Mouse (Mus musculus): ENCODE measurements at regions not wholly inside any gene's neighbourhood (a gene's known extent, or its start where the extent isn't known, plus 50 kb on each side); places are given as distances from the start of the nearest gene placed in this dataset.

DNA sequence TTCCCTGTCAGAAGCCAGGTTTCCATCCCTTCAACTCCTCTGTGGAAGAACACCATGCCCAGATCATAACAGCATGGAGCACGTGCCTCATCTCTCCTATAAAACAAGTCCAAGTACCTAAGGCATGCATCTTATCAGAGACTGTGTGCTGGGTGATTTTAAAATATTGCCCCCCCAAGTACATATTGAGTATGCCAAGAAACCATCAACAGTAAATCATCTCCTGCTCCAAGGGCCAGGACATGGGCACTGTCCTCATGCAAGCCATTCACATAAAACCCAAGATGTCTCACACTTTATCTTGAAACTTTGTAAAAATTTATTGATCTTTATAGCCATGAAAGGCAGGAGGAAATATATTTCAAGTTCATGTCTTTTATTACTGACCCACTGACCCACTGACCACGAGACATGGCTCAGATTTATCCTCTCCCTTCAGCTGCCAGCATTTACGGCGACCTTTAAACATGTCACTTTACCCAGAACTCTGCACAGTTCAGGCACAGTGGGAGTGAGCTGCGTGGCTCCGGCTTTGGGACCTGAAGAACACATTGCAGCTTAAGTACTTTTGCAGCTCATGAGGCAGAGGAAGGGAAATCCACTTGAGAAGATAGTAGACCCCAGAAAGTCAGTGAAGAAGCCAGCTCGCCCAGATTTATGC, 99.7 kb upstream of the Spdye4c start:
- DNase-seq (ENCODE audit: low spot score) = no peak

DNA sequence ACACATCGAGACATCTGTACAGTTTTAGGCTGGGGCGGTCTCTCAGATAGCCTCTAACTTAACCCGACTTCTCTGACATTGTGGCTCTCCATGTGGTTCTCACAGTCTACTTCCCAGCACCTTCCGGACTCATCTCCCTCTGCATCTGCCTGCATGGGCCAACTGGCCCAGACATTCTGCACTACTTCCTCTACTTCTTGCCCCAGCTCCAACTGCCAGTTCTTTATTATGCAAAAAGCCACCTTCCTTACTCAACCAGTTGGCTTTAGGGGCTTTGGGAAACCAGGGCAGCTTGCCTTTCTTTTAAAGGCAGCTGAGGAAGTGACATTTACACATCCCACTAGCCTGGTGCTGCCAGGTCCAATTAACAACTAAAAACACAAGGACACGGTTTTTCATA, 97.1 kb upstream of the Spdye4c start:
- DNase-seq (ENCODE audit: low spot score) = no peak

DNA sequence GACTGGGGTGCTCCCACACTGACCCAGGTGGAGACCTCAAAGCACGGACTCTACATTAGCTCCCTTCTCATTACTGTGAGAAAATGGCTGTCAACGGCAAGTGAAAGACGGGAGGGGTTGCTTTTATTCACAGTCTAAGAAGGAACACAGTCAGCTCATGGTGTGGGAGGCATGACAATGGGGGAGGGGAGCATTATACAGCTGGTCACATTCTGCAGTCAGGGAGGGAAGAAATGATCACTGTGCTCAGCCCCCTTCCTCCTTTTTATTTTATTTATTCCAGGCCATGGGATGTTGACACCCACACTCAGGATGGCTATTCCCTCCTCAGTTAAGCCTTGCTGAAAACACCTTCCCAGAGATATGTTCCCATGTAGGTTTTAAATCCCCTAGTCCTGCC, 93.1 kb upstream of the Spdye4c start:
- DNase-seq (ENCODE audit: low spot score) = no peak

DNA sequence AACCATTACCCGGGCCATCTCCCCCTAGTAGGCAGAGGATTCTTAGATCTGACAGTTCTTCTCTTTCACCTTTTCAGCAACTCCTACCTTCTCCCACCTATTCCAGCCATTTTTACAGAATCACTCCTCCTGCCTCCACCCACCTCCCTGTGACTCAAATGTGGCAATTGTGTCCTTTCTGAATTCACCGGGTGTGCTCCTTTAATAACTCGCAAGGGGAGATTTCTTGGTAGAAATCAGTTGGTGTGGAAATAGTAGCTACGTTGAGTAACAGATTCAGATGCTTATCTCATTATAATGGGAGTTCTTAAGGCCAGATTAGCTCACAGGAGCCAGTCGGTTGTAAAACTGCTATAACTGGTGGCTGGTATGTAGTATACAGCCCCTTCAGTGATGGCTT, 92.4 kb upstream of the Spdye4c start:
- no peak for DNase-seq (ENCODE audit: low spot score)

- DNase-seq (ENCODE audit: low spot score) = no peak
Measured at GRCm38 (mm10) chr2:128499575-128500184, 91.3 kb upstream of the Spdye4c start.

DNA sequence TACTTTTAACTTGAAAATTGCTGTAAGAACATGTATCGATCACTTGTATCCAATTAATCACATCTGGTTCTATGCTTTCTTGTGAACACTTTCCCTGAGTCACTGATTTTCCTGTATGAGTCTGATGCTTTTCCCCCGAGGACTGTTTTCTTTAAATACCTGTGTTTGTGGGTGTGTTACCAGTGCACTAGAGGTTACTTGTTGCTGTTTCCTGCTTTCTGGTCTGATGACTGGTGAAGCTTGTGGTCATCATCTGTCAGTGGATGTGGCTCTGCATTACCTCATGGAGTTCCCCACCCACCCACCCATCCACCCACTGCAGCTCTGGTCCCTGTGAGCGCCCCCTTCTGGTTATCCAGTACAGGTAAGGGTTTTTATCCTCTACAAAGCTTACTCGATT, 88.3 kb upstream of the Spdye4c start:
- DNase-seq (ENCODE audit: low spot score) = no peak

- no peak for DNase-seq (ENCODE audit: low spot score)
Measured at GRCm38 (mm10) chr2:128503136-128503935, 87.7 kb upstream of the Spdye4c start.

- DNase-seq (ENCODE audit: low spot score) = peak; percentile 76
Measured at GRCm38 (mm10) chr2:128507591-128508243, 83.3 kb upstream of the Spdye4c start.

DNA sequence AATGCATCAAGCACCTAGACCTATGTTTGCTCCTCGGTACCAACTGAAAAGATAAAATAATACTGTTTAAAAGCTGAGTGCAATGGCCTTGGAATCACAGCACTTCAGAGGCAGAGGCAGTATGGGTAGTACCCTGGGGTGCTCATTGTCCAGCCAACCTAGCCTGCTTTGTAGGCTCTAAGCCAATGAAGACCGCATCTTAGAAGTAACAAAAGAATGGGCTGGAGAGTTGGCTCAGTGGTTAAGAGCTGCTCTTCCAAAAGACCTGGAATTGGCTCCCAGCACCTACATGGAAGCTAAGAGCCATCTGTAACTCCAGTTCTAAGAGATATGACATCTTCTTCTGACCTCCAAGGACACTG, 82.8 kb upstream of the Spdye4c start:
- DNase-seq (ENCODE audit: low spot score) = no peak

DNA sequence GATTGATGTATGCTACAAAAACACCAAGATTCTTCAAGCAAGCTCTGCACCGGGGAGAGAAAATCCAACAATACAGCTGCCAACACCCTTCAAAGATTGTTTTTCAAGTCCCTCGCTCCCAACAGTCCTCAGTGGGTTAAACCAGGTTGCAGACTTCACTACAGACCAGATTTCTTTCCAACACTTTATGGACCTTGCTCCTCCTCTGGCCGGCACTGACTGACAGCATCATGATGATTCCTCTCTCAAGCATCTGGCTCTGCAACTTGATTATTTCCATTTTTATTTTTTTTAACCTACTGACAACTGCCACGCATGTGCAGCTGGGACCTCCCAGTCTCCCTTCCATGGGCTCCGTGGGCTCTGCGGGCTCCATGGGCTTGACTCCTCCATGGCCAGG, 79.7 kb upstream of the Spdye4c start:
- DNase-seq (ENCODE audit: low spot score) = no peak

GRCm38 (mm10) chr2:128512852-128513251, 78.2 kb upstream of the Spdye4c start:
- no peak for DNase-seq (ENCODE audit: low spot score)

DNA sequence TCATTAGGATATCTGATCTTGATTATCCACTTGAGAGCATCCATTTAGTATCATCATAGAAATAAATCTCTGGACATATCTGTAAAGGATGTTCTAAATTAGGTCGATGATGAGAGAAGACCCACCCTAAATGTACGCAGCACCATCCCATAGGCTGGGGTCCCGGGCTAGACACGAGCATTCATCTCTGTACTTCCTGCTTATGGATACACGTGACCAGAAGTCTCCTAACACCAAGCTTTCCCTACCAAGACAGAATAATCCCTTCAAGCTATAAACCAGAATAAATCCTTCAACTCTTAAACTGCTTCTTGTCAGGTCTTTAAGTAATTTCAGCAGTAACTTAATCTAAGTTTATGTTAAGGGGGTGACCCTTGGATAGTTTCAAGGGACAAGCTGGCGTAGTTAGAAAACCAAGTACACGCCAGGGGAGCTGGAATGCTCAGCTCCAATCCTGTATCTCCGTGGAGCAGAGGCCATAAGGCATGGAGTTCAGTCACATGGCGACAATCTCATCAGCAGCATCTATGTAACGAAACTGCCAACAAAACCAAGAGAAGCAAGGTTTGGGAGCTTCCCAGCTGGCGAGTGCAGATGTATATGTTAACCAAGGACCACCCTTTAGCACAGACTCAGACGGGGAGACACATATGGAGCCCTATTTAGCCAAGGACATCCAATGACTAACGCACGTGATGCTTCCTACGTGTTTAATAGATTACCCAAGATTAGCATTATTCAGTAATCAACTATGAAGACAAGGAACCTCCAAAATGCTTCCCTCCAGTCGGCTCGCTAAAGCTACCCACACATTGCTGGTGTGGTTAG, 76.3 kb upstream of the Spdye4c start:
- DNase-seq (ENCODE audit: low spot score) = no peak

DNA sequence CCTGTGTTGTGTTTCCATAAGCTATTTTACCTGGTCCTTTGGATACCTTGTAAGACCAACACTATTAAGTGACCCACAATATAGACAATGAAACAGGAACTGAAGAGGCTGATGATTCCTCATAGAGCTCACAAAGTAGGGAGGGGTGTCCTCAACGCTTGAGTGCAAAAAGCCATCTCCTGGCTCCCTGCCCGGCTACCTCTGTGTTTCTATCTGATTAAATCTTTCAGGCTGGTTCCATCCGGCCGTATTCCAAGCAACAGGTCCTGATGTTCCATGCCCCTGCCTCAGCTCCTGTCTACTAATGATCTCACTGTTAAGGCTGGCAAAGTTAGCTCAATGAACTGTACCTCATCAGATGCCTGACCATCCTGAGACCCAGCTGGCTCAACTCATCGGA, 75.3 kb upstream of the Spdye4c start:
- DNase-seq (ENCODE audit: low spot score) = peak; percentile 48

DNA sequence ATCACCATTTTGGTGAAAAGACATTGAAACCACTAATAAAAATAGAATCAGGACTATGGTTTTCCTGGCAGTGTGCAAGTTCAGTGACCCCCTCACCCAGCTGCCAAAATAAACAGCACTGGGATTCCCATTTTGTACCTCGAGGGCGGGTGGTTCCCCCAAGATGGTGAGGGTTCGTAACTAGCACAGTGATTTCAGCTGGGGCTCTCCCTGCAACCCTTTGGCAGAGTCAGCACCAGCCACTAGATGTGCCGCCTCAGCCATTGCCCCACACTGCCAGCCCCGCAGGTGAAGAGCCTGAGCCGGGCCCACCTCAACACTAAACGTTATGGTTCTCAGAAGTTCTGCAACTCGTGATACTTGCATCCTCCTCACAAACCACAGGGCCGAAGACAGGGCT, 74.3 kb upstream of the Spdye4c start:
- DNase-seq (ENCODE audit: low spot score) = no peak

GRCm38 (mm10) chr2:128518142-128518541, 72.9 kb upstream of the Spdye4c start:
- no peak for DNase-seq (ENCODE audit: low spot score)

DNA sequence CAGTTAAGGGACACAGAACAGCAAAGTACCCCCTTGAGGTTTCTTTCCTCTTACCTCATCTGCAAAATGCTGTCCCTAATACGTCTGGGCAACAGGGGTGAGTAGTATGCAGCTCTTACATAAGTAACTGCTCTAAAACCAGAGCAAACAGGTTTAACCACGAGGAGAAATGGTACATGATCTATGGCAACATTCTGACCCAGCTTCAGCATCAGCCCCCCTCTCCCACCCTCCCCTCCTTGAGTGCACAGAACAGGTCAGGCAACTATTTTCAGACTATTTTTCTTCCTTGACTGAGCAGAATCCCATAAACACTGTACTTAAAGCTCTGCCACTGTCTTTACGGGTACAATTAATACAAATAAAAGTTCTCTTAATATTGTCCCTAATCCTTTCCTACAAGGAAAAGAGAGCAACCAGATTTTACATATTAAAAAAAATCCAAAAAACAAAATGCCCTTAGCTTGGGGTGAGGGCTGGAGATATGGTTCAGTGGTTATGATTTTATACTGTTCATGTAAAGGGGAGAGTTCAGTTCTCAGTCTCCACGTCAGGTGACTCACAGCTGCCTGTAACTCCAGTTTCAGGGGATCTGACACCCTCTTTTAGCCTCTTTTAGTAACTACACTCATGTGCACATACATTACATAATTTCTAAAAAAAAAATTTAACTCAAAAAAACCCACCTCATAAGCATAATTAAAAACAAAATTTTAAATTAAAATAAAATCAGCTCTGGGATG, 69.1 kb upstream of the Spdye4c start:
- DNase-seq (ENCODE audit: low spot score) = no peak

DNA sequence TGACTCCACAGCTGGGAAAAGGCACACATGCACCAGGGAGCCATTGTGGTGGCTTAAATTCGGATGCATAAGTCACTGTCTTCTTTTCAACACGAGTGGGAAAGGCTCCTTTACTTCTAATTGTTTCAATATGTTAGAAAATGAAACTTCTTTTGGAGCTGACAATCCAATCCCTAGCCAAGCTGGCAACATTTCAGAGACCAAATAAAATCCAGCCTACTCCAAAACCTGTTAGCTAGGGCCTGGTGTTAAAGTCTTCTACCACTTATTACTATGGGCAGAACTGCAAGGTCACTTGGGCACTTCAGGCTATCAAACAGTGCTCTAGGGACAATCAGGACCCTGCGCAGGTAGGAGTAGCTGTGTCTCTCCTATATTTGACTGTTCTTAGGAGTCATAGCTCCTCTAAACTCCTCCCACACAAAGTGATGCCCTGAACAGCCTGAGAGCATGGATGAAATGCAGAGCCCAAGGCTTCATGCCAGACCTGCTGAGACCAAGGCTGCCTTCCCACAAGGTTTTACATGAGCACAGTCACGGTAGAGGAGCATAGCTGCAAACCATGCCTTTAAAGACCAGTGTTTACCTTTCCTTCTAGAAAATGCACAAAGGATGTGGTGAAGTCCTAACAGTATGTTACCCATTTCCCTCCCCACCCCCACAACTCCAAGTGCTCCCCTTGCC, 67.4 kb upstream of the Spdye4c start:
- no peak for DNase-seq (ENCODE audit: low spot score)

DNA sequence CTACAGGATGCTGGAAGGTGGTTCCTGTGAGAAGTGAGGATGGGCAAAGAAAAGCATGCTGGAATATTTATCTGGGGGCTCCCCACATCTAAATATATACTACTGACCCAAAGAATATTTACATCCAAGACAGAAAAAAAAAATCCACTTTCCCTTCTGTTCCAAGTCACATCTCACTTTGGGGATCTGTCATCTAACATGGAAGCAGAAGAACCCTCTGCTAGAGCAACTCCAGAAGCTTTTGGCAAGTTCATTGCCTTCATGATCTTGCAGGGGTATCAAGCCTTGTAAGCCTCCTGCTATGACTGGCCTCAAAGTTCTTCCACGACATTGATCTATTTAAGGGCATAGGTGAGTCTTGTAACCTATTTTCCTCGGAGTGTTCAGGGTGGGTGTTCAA, 64.9 kb upstream of the Spdye4c start:
- no peak for DNase-seq (ENCODE audit: low spot score)

DNA sequence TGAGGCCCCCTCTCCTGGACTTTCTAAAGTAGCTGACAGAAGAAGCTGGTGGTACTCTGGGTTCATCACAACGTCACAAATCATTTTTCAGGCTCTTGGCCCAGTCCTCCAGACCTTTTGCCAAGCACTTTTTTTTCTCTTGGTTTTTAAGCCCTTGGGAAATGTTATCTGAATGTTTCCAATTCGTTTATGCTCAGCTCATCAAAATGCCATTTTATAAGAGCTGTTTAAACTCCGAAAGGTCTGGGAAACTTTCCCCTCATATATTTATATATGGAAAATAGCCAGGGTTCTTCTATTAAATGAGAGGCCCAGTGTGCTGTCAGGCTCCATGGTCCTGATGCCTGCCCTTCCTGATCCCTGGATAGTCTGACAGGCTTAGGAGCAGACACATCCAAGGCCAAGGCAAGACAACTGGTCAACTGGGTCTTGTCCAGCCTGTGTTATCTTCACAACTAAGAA, 64.1 kb upstream of the Spdye4c start:
- DNase-seq (ENCODE audit: low spot score) = no peak

GRCm38 (mm10) chr2:128536294-128536693, 54.7 kb upstream of the Spdye4c start:
- no peak for DNase-seq (ENCODE audit: low spot score)

GRCm38 (mm10) chr2:128537425-128537824, 53.6 kb upstream of the Spdye4c start:
- no peak for DNase-seq (ENCODE audit: low spot score)
